Mouse (Mus musculus): ENCODE data around the gene Acsf3.

Gene Acsf3

GRCm38 (mm10) chr8:122762731-122763266 lies 12.5 kb upstream of the Acsf3 start:
- no peak for DNase-seq

GRCm38 (mm10) chr8:122763267-122763738 lies 12.0 kb upstream of the Acsf3 start:
- no peak for DNase-seq

DNA sequence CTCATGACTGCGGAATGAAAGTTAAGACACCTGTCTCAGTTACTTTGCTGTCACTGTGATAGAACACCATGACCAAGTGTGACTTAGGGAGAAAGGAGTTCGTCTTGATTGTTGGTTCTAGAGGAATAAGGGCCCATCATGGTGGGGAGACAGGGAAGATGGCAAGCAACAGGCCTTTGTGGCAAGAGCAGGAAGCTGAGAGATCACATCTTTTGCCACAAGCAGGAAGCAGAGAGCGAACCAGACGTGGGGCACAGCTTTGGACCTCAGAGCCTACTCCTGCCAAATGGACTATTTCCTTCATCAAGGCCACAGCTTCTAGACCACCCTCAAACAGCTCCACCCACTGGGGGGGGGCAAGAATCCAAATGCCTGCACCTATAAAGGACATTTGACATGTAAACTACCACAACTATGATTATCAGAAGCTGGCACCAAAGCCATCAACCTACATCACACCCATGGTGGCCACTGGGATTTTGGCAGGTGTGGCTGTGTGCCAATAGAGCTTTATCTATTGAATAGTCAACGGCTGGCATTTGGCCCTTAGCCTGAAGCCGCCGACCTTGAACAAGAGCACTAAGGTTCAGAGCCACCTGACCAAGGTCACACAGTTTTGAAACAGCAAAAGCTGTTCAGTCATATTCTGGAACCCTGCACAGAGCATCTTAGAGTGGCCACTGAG lies 10.4 kb upstream of the Acsf3 start:
- DNase-seq: no peak

- DNase-seq: peak; percentile 49 to 74
These were observed 9.1 kb upstream of the Acsf3 start for GRCm38 (mm10) chr8:122766189-122766588.

DNA sequence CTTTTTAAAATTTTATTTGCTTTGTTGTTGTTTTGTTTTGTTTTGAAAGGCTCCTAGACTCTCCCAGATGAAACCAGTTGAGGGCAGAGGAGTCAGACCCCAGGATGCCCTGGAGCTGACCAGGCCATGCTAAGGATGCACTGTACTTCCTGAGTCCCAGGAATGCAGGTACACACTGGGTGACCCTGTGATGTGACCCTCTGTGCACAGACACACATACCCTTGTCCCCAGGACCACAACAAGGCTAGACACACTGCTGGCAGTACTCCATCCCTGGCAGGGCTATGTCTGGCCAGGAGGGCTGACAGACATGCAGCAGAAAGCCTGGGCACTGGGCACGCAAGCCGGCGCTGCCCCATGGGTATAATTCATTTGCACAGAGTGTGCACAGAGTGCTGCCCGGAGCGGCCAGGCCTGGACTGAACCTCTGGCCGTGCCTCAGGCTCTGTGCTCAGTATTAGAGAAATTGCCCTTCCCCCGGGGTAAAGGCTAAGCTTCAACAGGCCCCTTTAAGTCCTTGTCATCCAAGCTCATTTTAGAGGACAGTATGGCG lies 8.6 kb upstream of the Acsf3 start:
- DNase-seq: no peak

GRCm38 (mm10) chr8:122767229-122767628 lies 8.1 kb upstream of the Acsf3 start:
- no peak for DNase-seq

DNA sequence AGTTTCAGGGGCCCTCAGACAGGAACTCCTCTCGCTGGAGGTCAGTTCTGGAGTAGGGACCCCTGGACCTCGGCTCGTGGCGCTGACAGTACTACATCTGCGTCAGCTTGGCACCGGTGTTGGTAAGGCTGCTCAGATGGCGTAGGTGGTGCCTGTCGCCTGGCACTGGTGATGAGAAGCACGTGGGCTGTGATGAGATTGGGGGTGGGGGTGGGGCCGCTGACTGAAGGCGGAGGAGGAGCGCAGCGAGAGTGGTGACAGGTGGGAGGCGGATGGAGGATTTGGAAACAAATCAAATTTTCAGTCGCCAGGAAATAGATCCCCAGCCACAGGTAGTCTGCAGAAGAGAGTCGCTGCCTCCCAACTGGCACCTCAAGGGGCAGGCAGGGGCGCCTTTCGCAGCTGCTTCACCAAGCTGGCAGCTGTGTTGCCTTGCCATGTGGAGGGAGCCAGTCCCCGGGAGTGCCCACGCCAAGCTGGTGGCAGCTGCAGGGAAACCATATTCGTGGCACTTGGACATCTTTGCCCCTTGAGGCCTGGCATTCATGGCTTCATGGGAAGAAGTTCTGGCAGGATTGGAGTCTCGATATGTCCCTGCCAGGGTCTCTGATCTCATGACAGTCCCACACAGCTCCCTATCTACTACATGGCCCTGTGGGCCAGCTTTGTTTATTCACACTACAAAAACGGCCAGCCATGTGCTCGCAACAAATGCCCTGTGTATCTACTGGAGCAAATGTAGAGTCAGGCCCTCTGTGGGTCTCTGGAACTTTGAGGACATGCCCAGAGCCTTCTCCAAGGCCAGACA lies 5.8 kb upstream of the Acsf3 start:
- DNase-seq: peak; percentile 63 to 78

GRCm38 (mm10) chr8:122772431-122773060 lies 2.7 kb upstream of the Acsf3 start:
- DNase-seq: peak; percentile 65 to 80

- no peak for DNase-seq
These were observed 2.4 kb downstream of the Acsf3 start for GRCm38 (mm10) chr8:122777701-122778100.

GRCm38 (mm10) chr8:122778703-122779239 lies 3.5 kb downstream of the Acsf3 start:
- DNase-seq: no peak

DNA sequence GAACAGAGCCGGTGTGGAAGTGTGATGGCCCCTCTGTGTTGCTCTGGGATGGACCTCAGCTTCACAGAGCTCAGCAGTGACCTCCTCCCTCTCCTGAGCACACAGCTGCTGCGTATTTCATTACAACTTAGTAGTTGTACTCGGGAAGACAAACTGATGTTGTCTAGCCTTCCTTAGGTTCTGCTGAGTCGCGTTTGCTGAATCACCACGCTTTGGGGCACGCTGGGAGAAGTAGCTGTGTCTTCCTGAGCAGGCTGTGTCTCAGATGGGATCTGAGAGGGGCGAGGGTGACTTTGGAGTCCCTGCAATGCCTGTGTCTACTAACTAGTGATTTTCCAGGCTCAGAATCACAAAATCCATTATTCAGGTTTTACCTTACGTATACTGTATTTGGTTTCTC lies 4.0 kb downstream of the Acsf3 start:
- DNase-seq: no peak

DNA sequence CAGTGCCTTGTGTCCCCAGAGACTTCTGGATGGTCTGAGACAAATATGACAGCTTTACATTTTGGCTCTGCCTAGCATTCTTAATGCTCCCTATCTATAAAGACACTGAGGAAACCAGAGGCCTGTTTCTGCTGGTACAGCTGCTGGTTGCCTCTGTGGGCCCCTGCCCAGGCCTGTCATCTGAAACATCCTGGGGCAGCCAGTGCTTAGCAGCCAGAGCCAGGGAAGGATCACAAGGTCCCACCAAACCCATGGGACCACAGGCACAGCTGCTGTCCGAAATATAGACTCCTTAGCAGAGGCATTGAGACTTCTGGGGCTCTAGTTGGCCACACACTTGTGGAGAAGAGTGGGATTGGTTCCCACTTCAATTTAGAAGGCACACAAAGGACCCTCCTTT lies 9.5 kb downstream of the Acsf3 start:
- no peak for DNase-seq

GRCm38 (mm10) chr8:122789796-122790195 lies 14.5 kb downstream of the Acsf3 start:
- no peak for DNase-seq

DNA sequence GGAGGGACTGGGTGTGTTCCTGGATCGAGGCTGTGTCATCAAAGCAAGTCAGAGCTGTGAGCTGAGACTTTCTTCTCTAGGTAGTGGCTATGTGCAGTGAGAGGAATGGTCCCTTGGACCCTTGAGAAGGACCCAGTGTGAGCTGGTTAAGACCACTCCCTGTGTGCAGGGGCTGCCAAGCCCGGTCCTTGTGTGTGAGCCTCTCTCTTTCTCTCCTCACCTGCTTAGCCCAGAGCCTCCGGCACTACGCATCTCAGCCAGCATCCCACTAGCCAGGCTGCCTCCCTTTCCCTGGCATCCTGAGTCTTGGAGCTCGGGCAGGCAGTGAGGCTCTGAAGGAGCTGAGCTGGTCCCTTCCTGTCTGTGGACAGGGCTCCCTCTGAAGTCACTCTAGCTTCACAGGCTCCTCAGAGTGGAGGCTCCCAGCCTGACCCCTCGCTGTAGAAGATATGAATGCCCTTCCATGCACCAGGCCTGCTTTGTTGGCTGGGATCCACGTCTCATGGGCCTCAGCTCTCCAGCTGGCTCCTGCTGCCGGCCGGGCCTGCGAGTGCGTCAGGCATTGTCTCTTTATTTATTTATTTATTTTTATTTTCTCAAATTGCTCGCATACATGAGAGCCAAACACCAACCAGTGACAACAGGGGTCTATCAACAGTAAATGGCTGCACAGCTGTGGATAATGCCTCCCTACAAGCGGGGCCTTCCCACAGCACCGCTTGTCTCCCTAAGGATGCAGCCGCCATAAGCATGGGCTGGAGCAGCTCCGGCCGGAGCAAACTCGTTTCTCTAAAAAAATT lies 18.3 kb downstream of the Acsf3 start:
- DNase-seq: no peak

DNA sequence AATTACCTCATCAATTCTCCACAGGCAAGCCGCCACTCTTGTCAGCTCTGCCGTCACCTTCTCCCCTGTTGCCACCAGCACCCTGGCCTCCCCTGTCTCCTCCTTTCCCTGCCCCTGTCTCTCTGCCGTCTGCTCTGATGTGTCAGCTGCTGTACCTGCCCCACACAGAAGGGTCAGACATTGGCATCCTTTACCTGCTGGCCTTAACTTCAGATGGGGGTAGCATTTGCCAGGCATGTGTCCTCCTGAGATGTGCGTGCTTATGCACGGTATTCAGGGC lies 18.8 kb downstream of the Acsf3 start:
- no peak for DNase-seq

DNA sequence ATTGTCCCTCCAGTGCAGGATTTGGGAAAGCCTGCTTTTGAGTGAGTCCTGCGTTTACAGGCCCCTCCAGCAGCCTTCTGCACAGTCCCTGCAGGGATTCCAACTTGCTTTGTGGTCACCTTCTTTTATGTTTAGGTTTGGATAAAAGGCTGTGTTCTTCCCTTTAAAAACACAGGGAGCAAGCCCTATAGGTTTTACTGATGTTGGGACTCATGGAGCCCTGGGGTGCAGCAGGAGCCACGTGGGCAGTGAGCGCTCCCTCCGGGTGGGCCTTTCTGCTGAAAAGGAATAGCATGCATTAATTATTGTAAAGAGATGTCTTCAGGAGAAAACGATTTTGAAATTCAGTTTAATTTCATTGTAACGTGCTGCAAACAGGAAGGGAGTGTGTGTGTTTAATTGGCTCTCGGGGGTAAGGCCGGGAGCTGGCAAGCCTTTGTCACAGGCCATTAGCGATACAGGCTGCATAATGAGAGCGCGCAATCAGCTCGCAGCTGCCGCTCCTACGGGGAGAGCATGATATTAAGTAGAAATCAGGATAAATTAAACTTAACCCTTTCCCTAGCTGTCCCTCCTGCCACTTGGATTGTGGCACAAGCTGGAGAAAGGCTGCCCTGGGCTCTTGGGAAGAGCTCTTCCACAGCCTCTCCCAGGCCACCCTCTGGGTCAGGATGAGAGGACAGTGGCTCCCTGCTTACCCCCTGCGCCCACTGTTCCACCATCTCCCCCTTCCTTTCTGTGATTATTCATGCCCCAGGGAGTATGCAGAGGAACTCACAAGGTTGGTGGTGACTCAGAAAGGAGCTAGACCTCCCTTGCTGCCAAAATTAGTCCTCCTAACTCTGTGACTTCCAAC lies 28.8 kb downstream of the Acsf3 start:
- no peak for DNase-seq

DNA sequence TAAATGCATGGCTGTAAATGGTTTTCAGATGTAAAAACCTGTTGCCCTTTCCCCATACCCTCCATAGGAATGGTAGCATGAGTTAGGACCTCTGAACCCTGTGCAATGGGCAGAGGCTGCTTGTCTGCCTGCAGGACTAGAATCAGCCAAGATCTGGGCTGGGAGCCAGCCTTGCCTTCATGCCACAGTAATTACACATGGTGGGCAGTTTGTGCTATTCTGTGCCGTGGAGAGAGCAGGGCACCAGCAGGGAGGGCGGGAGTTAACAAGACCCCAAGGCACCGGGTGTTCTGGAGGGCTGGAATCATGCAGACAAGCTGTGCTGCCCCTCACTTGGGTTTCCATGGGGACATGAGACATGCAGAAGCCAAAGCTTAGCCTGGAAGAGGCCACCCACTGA lies 30.1 kb downstream of the Acsf3 start:
- no peak for DNase-seq

GRCm38 (mm10) chr8:122806956-122807538 lies 31.8 kb downstream of the Acsf3 start:
- DNase-seq: peak; percentile 48 to 71

DNA sequence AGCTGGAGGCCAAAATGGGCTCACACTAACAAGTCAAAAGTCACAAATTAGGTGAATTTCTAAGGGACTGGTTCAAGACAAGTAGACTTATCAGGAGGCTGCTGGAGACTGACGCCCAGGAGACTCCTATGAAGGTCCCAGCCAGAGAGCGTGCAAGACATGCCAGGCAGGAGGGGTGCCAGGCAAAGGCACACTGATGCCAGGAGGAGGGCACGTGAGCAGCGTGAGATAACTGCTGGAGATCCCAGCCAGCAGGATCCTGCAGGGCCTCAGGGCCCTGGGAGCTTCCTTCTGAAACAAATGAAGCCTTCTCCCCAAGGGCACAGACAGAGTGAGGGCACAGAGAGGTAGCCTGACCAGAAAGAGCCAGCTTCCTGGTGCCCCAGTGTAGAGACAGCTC lies 32.6 kb downstream of the Acsf3 start:
- no peak for DNase-seq

GRCm38 (mm10) chr8:122810376-122810775 lies 35.1 kb downstream of the Acsf3 start:
- DNase-seq: no peak
